Mouse (Mus musculus) liver, embryonic 16.5 days (tissue): ENCODE measurements around the gene Adamts10. TPM values are rescaled to one million over a fixed set of nuclear protein-coding genes. Genes with fewer than 3 reads are reported as not detected.
A peak's percentile ranks its signal among the peaks of the same experiment; 100 is the strongest.

Source experiments
- ATAC-seq: fragments of 200-750 bp; cut with Nextera tagmentation; 2 replicates; pipeline ENCODE4 v1.8.0; 2017; ENCODE audit warnings: low read depth, mild to moderate bottlenecking, moderate number of reproducible peaks, moderate library complexity
- H3K27ac ChIP-seq: fragments of 300-500 bp; sonication (generic); 2 replicates; pipeline ENCODE4 v1.5.1; 2014; ENCODE audit warnings: mild to moderate bottlenecking, low read length
- H3K27me3 ChIP-seq: fragments of 300-500 bp; sonication (generic); 2 replicates; pipeline ENCODE4 v1.6.1; 2014; ENCODE audit warnings: low read depth, low read length, mixed read lengths; ENCODE audit not compliant: control insufficient read depth, insufficient read depth
- H3K36me3 ChIP-seq: fragments of 300-500 bp; sonication (generic); 2 replicates; pipeline ENCODE4 v1.6.1; 2014; ENCODE audit warnings: mild to moderate bottlenecking; ENCODE audit not compliant: control insufficient read depth, insufficient read depth
- H3K4me1 ChIP-seq: fragments of 300-500 bp; sonication (generic); 2 replicates; pipeline ENCODE4 v1.6.1; 2014; ENCODE audit warnings: low read depth, low read length, mixed read lengths; ENCODE audit not compliant: control insufficient read depth
- H3K4me2 ChIP-seq: fragments of 300-500 bp; sonication (generic); 2 replicates; pipeline ENCODE4 v1.6.1; 2014; ENCODE audit warnings: low read depth, low read length, mixed read lengths
- H3K4me3 ChIP-seq: fragments of 300-500 bp; sonication (generic); 2 replicates; pipeline ENCODE4 v1.5.1; 2014; ENCODE audit warnings: low read depth, mild to moderate bottlenecking, low read length
- H3K9ac ChIP-seq: fragments of 300-500 bp; sonication (generic); 2 replicates; pipeline ENCODE4 v1.6.1; 2014; ENCODE audit warnings: low read depth, low read length
- H3K9me3 ChIP-seq: fragments of 300-500 bp; sonication (generic); replicated peaks from 2 replicates; pipeline ENCODE4 v1.6.1; 2016; ENCODE audit warnings: low read length; ENCODE audit not compliant: control insufficient read depth
- WGBS: fragments of 180-500 bp; shearing (Covaris S2); extraction: QIAGEN DNeasy Blood & Tissue Kit; methylation state at CpG from one replicate; pipeline ENCODE4 v1.1.7; 2014; ENCODE audit not compliant: insufficient replicate concordance; 5-methylcytosine and 5-hydroxymethylcytosine counted together
- polyA plus RNA-seq: library from polyadenylated mRNA; unstranded; fragments of >200 nt; fragmentation: Nextera tagmentation; extraction: Ambion mirVana; gene quantifications from 2 replicates; pipeline ENCODE4 v1.2.1, GENCODE M21; 2015

Adamts10 gene
- polyA plus RNA-seq, 1 experiment from 2014 or later: 6.6 TPM

- Histone ChIP-seq H3K27ac (no peak overlapping the region), H3K36me3 (no peaks in the 10 kb centered on the region), H3K9me3 (no peaks in the 10 kb centered on the region), H3K27me3 (no peaks in the 10 kb centered on the region), H3K9ac (no peak overlapping the region), H3K4me3 (no peak overlapping the region), H3K4me2 (no peak overlapping the region), H3K4me1 (no peaks in the 10 kb centered on the region)
- 65% methylated on average over 4 of the region's 4 CpGs for WGBS
- ATAC-seq: no peak
These were observed 15.9 kb downstream of the Adamts10 start for GRCm38 (mm10) chr17:33539878-33540277.

DNA sequence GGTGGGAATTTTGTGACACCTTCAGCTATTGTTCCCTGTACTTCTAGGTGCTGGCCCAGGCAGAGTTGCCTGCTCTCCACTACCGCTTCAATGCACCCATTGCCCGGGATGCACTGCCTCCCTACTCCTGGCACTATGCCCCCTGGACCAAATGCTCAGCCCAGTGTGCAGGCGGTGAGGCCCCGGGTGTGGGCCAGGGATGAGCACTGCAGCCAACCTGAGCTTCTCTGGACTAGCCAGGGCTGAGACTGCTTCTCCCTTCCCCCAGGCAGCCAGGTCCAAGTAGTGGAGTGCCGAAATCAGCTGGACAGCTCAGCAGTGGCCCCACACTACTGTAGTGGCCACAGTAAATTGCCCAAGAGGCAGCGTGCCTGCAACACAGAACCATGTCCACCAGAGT is 25.2 kb downstream of the Adamts10 start:
- no peak overlapping the region for H3K27ac ChIP-seq
- H3K9ac ChIP-seq: no peak overlapping the region
- no peaks in the 10 kb centered on the region for H3K27me3 ChIP-seq
- no peaks in the 10 kb centered on the region for H3K36me3 ChIP-seq
- H3K4me1 ChIP-seq: no peaks in the 10 kb centered on the region
- no peaks in the 10 kb centered on the region for H3K9me3 ChIP-seq
- 74% methylated on average over 6 of the region's 6 CpGs for WGBS
- no peak overlapping the region for H3K4me3 ChIP-seq
- no peak overlapping the region for H3K4me2 ChIP-seq
- ATAC-seq: no peak

DNA sequence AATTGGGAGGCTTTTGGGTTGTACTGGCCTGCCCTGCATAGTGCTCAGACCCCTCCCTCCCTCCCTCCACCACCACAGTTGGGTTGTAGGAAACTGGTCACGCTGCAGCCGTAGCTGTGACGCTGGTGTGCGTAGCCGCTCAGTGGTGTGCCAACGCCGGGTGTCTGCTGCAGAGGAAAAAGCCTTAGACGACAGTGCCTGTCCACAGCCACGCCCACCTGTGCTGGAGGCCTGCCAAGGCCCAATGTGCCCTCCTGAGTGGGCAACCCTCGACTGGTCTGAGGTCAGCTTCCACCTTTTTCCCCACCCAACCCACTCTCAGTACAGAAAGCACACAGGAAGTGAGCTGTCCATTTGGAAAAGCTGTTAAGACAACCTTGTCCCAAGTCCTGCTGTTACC is 26.4 kb downstream of the Adamts10 start:
- no peaks in the 10 kb centered on the region for H3K36me3 ChIP-seq
- no peaks in the 10 kb centered on the region for H3K4me1 ChIP-seq
- ATAC-seq: no peak
- no peaks in the 10 kb centered on the region for H3K27me3 ChIP-seq
- no peak overlapping the region for H3K9ac ChIP-seq
- H3K4me3 ChIP-seq: no peak overlapping the region
- no peak overlapping the region for H3K4me2 ChIP-seq
- H3K9me3 ChIP-seq: no peaks in the 10 kb centered on the region
- WGBS: 60% methylated on average over 10 of the region's 10 CpGs
- H3K27ac ChIP-seq: no peak overlapping the region

DNA sequence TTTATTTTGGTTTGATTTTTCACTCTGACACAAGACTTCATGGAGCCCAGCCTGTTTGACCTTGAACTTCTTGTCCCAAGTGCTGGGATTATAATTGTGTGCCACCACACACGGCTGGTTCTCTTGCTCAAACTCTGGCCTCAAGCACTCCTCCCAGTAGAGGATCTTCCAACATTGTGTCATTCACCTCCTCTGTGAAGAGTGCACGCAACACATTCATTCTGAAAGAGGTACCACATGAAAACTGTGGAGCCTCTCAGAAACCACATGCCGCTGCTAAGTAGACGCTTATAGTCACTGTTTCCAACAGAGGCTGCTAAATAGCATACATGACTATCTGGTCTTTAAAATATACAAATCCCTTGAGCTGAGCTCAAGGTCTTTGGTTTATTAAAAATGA is 28.1 kb downstream of the Adamts10 start:
- H3K9ac ChIP-seq: no peak overlapping the region
- H3K36me3 ChIP-seq: no peaks in the 10 kb centered on the region
- no peaks in the 10 kb centered on the region for H3K9me3 ChIP-seq
- no peaks in the 10 kb centered on the region for H3K4me1 ChIP-seq
- no peak for ATAC-seq
- H3K4me2 ChIP-seq: no peak overlapping the region
- H3K27ac ChIP-seq: no peak overlapping the region
- 57% methylated on average over 4 of the region's 4 CpGs for WGBS
- H3K27me3 ChIP-seq: no peaks in the 10 kb centered on the region
- no peak overlapping the region for H3K4me3 ChIP-seq

DNA sequence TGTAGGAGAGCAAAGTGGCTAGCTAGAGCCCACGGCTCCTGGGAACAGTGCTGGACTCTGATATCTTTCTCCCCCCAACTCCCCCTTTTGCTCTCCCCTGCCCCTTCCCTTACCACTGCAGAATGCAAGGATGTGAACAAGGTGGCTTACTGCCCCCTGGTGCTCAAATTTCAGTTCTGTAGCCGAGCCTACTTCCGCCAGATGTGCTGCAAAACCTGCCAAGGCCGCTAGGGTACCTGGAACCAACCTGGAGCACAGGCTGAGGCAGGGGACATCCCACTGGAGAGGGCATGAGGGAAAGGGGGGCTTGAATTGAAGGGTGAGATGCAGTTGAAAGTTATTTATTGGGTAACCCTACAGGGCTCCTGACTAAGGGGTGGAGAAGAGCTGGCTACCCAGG is 29.0 kb downstream of the Adamts10 start:
- no peaks in the 10 kb centered on the region for H3K27me3 ChIP-seq
- H3K27ac ChIP-seq: no peak overlapping the region
- no peak overlapping the region for H3K4me3 ChIP-seq
- H3K36me3 ChIP-seq: no peaks in the 10 kb centered on the region
- no peak overlapping the region for H3K9ac ChIP-seq
- no peak for ATAC-seq
- no peaks in the 10 kb centered on the region for H3K9me3 ChIP-seq
- no peak overlapping the region for H3K4me2 ChIP-seq
- WGBS: 46% methylated on average over 4 of the region's 4 CpGs
- no peaks in the 10 kb centered on the region for H3K4me1 ChIP-seq

DNA sequence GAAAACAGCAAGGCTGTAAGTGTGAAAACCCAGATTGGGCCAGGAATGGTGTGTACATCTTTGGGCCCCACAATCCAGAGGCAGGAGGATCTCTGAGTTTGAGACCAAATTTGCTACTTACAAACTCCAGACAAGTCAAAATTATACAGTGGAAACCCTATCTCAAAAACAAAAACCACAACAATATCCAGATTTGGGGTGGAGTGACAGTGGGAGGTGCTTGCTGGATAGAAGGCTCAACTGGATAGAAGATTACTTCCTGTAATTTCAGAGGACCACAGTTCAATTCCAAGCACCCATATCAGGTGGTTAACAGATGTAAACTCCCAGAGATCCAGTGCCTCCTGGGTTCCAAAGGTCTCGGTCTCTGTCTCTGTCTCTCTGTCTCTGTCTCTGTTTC is 30.5 kb downstream of the Adamts10 start:
- H3K27me3 ChIP-seq: no peaks in the 10 kb centered on the region
- no peak overlapping the region for H3K9ac ChIP-seq
- H3K4me2 ChIP-seq: no peak overlapping the region
- no peaks in the 10 kb centered on the region for H3K36me3 ChIP-seq
- no peak overlapping the region for H3K4me3 ChIP-seq
- H3K27ac ChIP-seq: no peak overlapping the region
- no peaks in the 10 kb centered on the region for H3K4me1 ChIP-seq
- no peak for ATAC-seq
- no peaks in the 10 kb centered on the region for H3K9me3 ChIP-seq
- WGBS: 69% methylated on average over 1 of the region's 1 CpGs

DNA sequence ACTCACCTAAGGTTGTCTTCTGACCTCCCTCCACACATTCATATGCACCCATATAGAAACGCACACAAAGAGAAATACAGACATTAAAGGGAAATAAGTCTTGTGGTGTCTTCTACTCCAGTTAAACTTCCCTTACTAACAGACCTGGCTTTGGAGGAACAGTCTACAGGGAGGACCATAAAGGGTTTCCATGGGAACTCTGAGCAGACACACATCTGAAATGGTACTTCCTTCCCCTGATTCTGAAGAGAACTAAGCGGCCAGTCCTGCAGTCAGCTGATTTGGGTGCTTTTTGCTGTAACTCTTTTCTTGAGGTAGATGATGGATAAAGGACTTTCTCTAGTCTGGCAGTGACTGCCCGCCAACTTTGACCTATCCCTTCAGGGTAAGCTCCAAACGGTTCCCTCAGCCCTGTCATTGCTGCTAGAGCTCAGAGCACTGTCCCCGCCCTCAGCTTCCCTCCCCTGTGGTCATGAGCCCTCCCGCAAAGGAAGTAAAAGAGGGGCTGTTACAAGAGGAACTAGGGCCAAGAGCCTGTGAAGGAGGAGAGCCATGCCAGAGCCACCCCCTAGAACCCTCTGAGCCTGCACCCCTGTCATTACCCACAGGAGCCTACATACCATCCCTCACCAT is 31.3 kb downstream of the Adamts10 start, which contains the start of gene Myo1f:
Myo1f (plus strand) TSS at position 485 of the 633 bp plus-strand sequence.
- H3K4me1 ChIP-seq: no peaks in the 10 kb centered on the region
- H3K27ac ChIP-seq: no peak within 1 kb of the TSS
- ATAC-seq: peak; percentile 45
- no peaks in the 10 kb centered on the region for H3K27me3 ChIP-seq
- H3K4me2 ChIP-seq: no peak within 1 kb of the TSS; the same call in 1 of the 2 replicates
- peak within 1 kb of the TSS; percentile 36 for H3K4me3 ChIP-seq
- H3K9me3 ChIP-seq: no peaks in the 10 kb centered on the region
- 12% methylated on average over 6 of the region's 6 CpGs for WGBS
- no peaks in the 10 kb centered on the region for H3K36me3 ChIP-seq
- no peak within 1 kb of the TSS for H3K9ac ChIP-seq

DNA sequence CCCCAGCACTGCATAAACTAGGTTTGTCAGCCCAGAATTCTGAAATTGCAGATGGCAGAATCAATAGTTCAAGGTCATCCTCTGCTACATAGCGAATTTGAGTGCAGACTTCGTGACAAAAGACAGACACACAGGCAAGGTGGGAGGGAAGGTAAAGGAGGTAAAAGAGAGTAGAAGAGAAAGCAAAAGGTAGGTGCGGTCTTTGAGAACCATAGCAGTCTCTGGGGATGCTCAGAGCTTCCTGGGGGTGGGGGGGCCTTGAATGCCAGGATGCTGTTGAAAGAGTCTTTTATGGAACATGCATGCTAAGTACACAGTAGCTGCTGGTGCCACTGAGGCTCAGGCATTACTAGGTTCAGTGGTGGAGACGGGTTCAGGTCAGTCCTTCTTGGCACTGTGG is 33.9 kb downstream of the Adamts10 start:
- no peaks in the 10 kb centered on the region for H3K36me3 ChIP-seq
- no peak overlapping the region; the same call in 1 of the 2 replicates for H3K4me3 ChIP-seq
- no peaks in the 10 kb centered on the region for H3K27me3 ChIP-seq
- 0 out of 2 replicates have a peak overlapping the region, but pooled peaks have one; percentile 10 for H3K4me2 ChIP-seq
- no peaks in the 10 kb centered on the region for H3K4me1 ChIP-seq
- no peaks in the 10 kb centered on the region for H3K9me3 ChIP-seq
- WGBS: 52% methylated on average over 4 of the region's 4 CpGs
- no peak for ATAC-seq
- no peak overlapping the region for H3K27ac ChIP-seq
- no peak overlapping the region for H3K9ac ChIP-seq

- peak; percentile 43; the same call in 1 of the 2 replicates for ATAC-seq
- Histone ChIP-seq H3K27me3 (no peaks in the 10 kb centered on the region), H3K4me3 (no peak overlapping the region), H3K9me3 (no peaks in the 10 kb centered on the region), H3K4me2 (0 out of 2 replicates have a peak overlapping the region, but pooled peaks have one; percentile 2), H3K9ac (no peak overlapping the region), H3K36me3 (no peaks in the 10 kb centered on the region), H3K4me1 (no peaks in the 10 kb centered on the region), H3K27ac (peak overlapping the region; percentile 53)
- WGBS: 36% methylated on average over 2 of the region's 2 CpGs
These were observed 39.6 kb downstream of the Adamts10 start for GRCm38 (mm10) chr17:33563527-33564076.
